7 mouse cellular contexts compared by ENCODE assay signal in genomic region chr6:51208660-51209396, GRCm38 (mm10).
DNase-seq lines count a peak whose midpoint lies in the region; ATAC-seq and TF ChIP-seq lines count a peak whose summit lies in the region.

No protein-coding gene starts in this region.

- TF ChIP-seq CTCF in CH12.LX (conservative IDR thresholded peaks at IDR 0.05 in 1 of 2, IDR thresholded peaks at IDR 0.05 in 1 of 2; ENCODE audit: low read depth in 2 of 2, low read length in 2 of 2) (peak; percentile 51 to 94), Patski (IDR thresholded peaks at IDR 0.05) (peak; percentile 75)
- TF ChIP-seq CTCF in heart, postnatal 0 days (IDR thresholded peaks at IDR 0.05; ENCODE audit: low read depth) = peak; percentile 74
- TF ChIP-seq CTCF in lung, adult 2 months (IDR thresholded peaks at IDR 0.05; ENCODE audit: insufficient read depth, low read length) = peak; percentile 17; the same call in 1 of the 2 replicates

- H3K4me3 ChIP-seq in CH12.LX (replicated peaks in 1 of 3; ENCODE audit: low read depth in 2 of 3, low read length in 2 of 3, poor library complexity in 1 of 3) = no peak overlapping the region
- no peak overlapping the region for H3K4me3 ChIP-seq in heart, postnatal 0 days (ENCODE audit: low read depth, low read length)
- no peak overlapping the region for H3K4me3 ChIP-seq in lung, adult 2 months (replicated peaks; ENCODE audit: extremely low read depth, low read depth, low read length)
- H3K4me3 ChIP-seq in neural tube, embryonic 15.5 days (replicated peaks) = no peak overlapping the region

- DNase-seq in CH12.LX (ENCODE audit: extremely low read depth) (peak; percentile 91), Patski (ENCODE audit: low read depth, low spot score) (peak; percentile 35)
- DNase-seq in cerebellum, postnatal 25 days = peak; percentile 65 to 68
- DNase-seq in heart, postnatal 0 days (ENCODE audit: low spot score) = peak; percentile 83
- peak; percentile 70 for DNase-seq in kidney, postnatal 14 days
- DNase-seq in lung, adult 2 months = peak; percentile 27

- POLR2A ChIA-PET in Patski (lab: Charles Lee) = no interaction called here

- no peaks in the 10 kb centered on the region for H3K79me2 ChIP-seq in CH12.LX (replicated peaks; ENCODE audit: control insufficient read depth, extremely low read depth, insufficient read depth, poor library complexity, severe bottlenecking)

- TF ChIP-seq RAD21 in CH12.LX (IDR thresholded peaks at IDR 0.05; ENCODE audit: low read depth, low read length) = no peak; the same call in none of the 2 replicates

- TF ChIP-seq POLR2A in CH12.LX (IDR thresholded peaks at IDR 0.05; ENCODE audit: low read depth, low read length) = no peak
- TF ChIP-seq POLR2A in lung, adult 2 months (IDR thresholded peaks at IDR 0.05; ENCODE audit: borderline replicate concordance, extremely low read depth, low read depth, low read length) = no peak

- CTCF ChIA-PET in Patski (lab: Charles Lee) = interaction anchor here (0.6 to 1.5 kb wide), 3 partner anchors 370 to 374 kb away, joined by 3 read pairs; no protein-coding TSS in a partner anchor

- no peaks in the 10 kb centered on the region for H3K9me3 ChIP-seq in CH12.LX (replicated peaks; ENCODE audit: low read length)
- no peaks in the 10 kb centered on the region for H3K9me3 ChIP-seq in heart, postnatal 0 days (replicated peaks; ENCODE audit: control insufficient read depth, low read length)
- H3K9me3 ChIP-seq in neural tube, embryonic 15.5 days (replicated peaks) = no peaks in the 10 kb centered on the region

- TF ChIP-seq EP300 in CH12.LX (IDR thresholded peaks at IDR 0.05; ENCODE audit: low read length) = no peak
- no peak for TF ChIP-seq EP300 in heart, postnatal 0 days (IDR thresholded peaks at IDR 0.05; ENCODE audit: low read depth)

- ATAC-seq in Patski = no peak
- 0 out of 2 replicates have a peak, but pooled peaks have one; percentile 24 for ATAC-seq in heart, postnatal 0 days (ENCODE audit: insufficient read depth, low read depth)
- peak; percentile 77; the same call in 1 of the 2 replicates for ATAC-seq in neural tube, embryonic 15.5 days (ENCODE audit: low FRiP score)

- peaks cover 0 to 23% of the 10 kb centered on the region in 2 experiments; a peak in 2 of 4 replicates for H3K4me1 ChIP-seq in CH12.LX (ENCODE audit: control insufficient read depth in 1 of 2, insufficient read depth in 2 of 2)
- H3K4me1 ChIP-seq in heart, postnatal 0 days (ENCODE audit: control insufficient read depth, insufficient read depth) = peaks cover 14% of the 10 kb centered on the region
- no peaks in the 10 kb centered on the region for H3K4me1 ChIP-seq in lung, adult 2 months (ENCODE audit: control insufficient read depth, insufficient read depth, low read length)
- H3K4me1 ChIP-seq in neural tube, embryonic 15.5 days = peaks cover 27% of the 10 kb centered on the region

- H3K9ac ChIP-seq in CH12.LX (ENCODE audit: insufficient read depth, low read depth) = no peak overlapping the region
- no peak overlapping the region for H3K9ac ChIP-seq in heart, postnatal 0 days (replicated peaks; ENCODE audit: low read depth, low read length)
- no peak overlapping the region for H3K9ac ChIP-seq in neural tube, embryonic 15.5 days (replicated peaks)

- in situ Hi-C loops in CH12.LX (cut with MboI; ENCODE audit: low pct_ligation_motif_present, low pct_unique_long_range_greater_than_20kb, low sequenced_read_pairs) = loop anchor here (10.0 kb wide), 2 partner anchors 366 to 646 kb away; no protein-coding TSS in a partner anchor
- in situ Hi-C loops in Patski (cut with MboI; ENCODE audit: low pct_unique_long_range_greater_than_20kb) = no loop called here

- WGBS in heart, postnatal 0 days = 4% methylated on average over 6 of the region's 6 CpGs
- 1% methylated on average over 6 of the region's 6 CpGs for WGBS in lung, adult 2 months
- WGBS in neural tube, embryonic 15.5 days = 3% methylated on average over 6 of the region's 6 CpGs

- peak overlapping the region; percentile 65 for H3K4me2 ChIP-seq in CH12.LX (ENCODE audit: insufficient read depth, low read depth, poor library complexity, severe bottlenecking)
- no peak overlapping the region; the same call in 1 of the 2 replicates for H3K4me2 ChIP-seq in heart, postnatal 0 days (ENCODE audit: low read depth, low read length)
- no peak overlapping the region for H3K4me2 ChIP-seq in neural tube, embryonic 15.5 days

- H3K36me3 ChIP-seq in CH12.LX (replicated peaks in 1 of 2; ENCODE audit: control insufficient read depth in 1 of 2, insufficient read depth in 1 of 2, low read length in 1 of 2) = no peaks in the 10 kb centered on the region
- no peaks in the 10 kb centered on the region for H3K36me3 ChIP-seq in heart, postnatal 0 days (replicated peaks; ENCODE audit: control insufficient read depth, insufficient read depth, low read length)
- H3K36me3 ChIP-seq in neural tube, embryonic 15.5 days = no peaks in the 10 kb centered on the region

- H3K27me3 ChIP-seq in CH12.LX (replicated peaks) (no peaks in the 10 kb centered on the region), Patski (peaks cover 16% of the 10 kb centered on the region)
- peaks cover 27% of the 10 kb centered on the region; the same call in 1 of the 2 replicates for H3K27me3 ChIP-seq in heart, postnatal 0 days (ENCODE audit: control insufficient read depth, insufficient read depth, low read length)
- H3K27me3 ChIP-seq in neural tube, embryonic 15.5 days (replicated peaks) = no peaks in the 10 kb centered on the region

- no peak overlapping the region for H3K27ac ChIP-seq in CH12.LX (ENCODE audit: insufficient read depth, low read depth)
- H3K27ac ChIP-seq in heart, postnatal 0 days (ENCODE audit: low read depth) = no peak overlapping the region
- no peak overlapping the region for H3K27ac ChIP-seq in neural tube, embryonic 15.5 days (replicated peaks)

- dilution Hi-C loops in CH12.LX (cut with MboI; ENCODE audit: extremely low pct_ligation_motif_present, extremely low pct_unique_long_range_greater_than_20kb, low sequenced_read_pairs) = no loop called here

TF ChIP-seq in CH12.LX, 34 proteins besides CTCF, POLR2A, EP300 and RAD21:
- TF ChIP-seq BHLHE40 (IDR thresholded peaks at IDR 0.05; ENCODE audit: low read depth, low read length) (0 out of 2 replicates have a peak, but pooled peaks have one; percentile 6), PAX5 (IDR thresholded peaks at IDR 0.05; ENCODE audit: low read length) (no peak), JUN (IDR thresholded peaks at IDR 0.05; ENCODE audit: insufficient read depth, low read depth, low read length) (no peak), TBP (conservative IDR thresholded peaks at IDR 0.05; ENCODE audit: low read depth, low read length) (no peak), UBTF (IDR thresholded peaks at IDR 0.05; ENCODE audit: low read depth, low read length) (no peak), MXI1 (IDR thresholded peaks at IDR 0.05; ENCODE audit: low read depth, low read length) (no peak), NELFE (IDR thresholded peaks at IDR 0.05; ENCODE audit: low read depth, low read length) (no peak), USF2 (conservative IDR thresholded peaks at IDR 0.05; ENCODE audit: low read depth, low read length) (no peak), ZMIZ1 (IDR thresholded peaks at IDR 0.05; ENCODE audit: low read depth, low read length) (no peak), HCFC1 (IDR thresholded peaks at IDR 0.05; ENCODE audit: low read depth, low read length) (no peak; the same call in 1 of the 2 replicates), USF1 (IDR thresholded peaks at IDR 0.05; ENCODE audit: low read depth, low read length) (no peak), CHD2 (IDR thresholded peaks at IDR 0.05; ENCODE audit: low read length) (no peak), ZC3H11A (IDR thresholded peaks at IDR 0.05; ENCODE audit: low read depth, low read length) (peak; percentile 95), MAFK (IDR thresholded peaks at IDR 0.05; ENCODE audit: insufficient replicate concordance, low read length) (no peak), KAT2A (IDR thresholded peaks at IDR 0.05; ENCODE audit: insufficient replicate concordance, low read length) (no peak), POLR2AphosphoS2 (IDR thresholded peaks at IDR 0.05; ENCODE audit: low read depth, low read length) (no peak), MAZ (IDR thresholded peaks at IDR 0.05; ENCODE audit: low read depth, low read length) (no peak), JUND (conservative IDR thresholded peaks at IDR 0.05; ENCODE audit: low read depth, low read length) (0 out of 2 replicates have a peak, but pooled peaks have one; percentile 9), NRF1 (IDR thresholded peaks at IDR 0.05; ENCODE audit: low read depth, low read length) (no peak), MEF2A (IDR thresholded peaks at IDR 0.05; ENCODE audit: borderline replicate concordance, low read depth, low read length) (no peak; the same call in 1 of the 2 replicates), ZKSCAN1 (IDR thresholded peaks at IDR 0.05; ENCODE audit: borderline replicate concordance, low read depth, low read length) (no peak), GABPA (IDR thresholded peaks at IDR 0.05; ENCODE audit: insufficient replicate concordance, low read depth, low read length) (no peak), MAX (IDR thresholded peaks at IDR 0.05; ENCODE audit: low read length) (no peak), MYC (IDR thresholded peaks at IDR 0.05; ENCODE audit: low read depth, low read length) (peak; percentile 63; the same call in 1 of the 2 replicates), TCF12 (IDR thresholded peaks at IDR 0.05; ENCODE audit: low read depth, low read length) (no peak), E2F4 (IDR thresholded peaks at IDR 0.05; ENCODE audit: insufficient replicate concordance, low read depth, low read length) (no peak), CHD1 (IDR thresholded peaks at IDR 0.05; ENCODE audit: low read depth, low read length) (no peak), RCOR1 (conservative IDR thresholded peaks at IDR 0.05; ENCODE audit: low read depth, low read length) (no peak), ETS1 (conservative IDR thresholded peaks at IDR 0.05; ENCODE audit: low read depth, low read length) (no peak), IRF4 (IDR thresholded peaks at IDR 0.05; ENCODE audit: low read depth, low read length) (peak; percentile 12; the same call in 1 of the 2 replicates), ELF1 (IDR thresholded peaks at IDR 0.05; ENCODE audit: low read depth, low read length) (no peak), ZNF384 (IDR thresholded peaks at IDR 0.05; ENCODE audit: low read depth, low read length) (peak; percentile 97), SIN3A (IDR thresholded peaks at IDR 0.05; ENCODE audit: low read length) (peak; percentile 62; the same call in 1 of the 2 replicates), SMC3 (IDR thresholded peaks at IDR 0.05; ENCODE audit: low read depth, low read length) (peak; percentile 96)

Comparison
In these comparisons a context has a peak if more than half of its experiments do, and no peak if none do; other contexts are left out.
1. DNase-seq: peak in every context shown above with its lines; median percentile 91 in CH12.LX; 83 in heart, postnatal 0 days; 70 in kidney, postnatal 14 days; 66 in cerebellum, postnatal 25 days; 35 in Patski; 27 in lung, adult 2 months.
2. CTCF ChIP-seq: peak in every context shown above with its lines; median percentile 75 in Patski; 74 in heart, postnatal 0 days; 72 in CH12.LX; 17 in lung, adult 2 months.